Mouse (Mus musculus): Measurements from ENCODE around the gene Myo6. TPM values are rescaled to one million over a fixed set of nuclear protein-coding genes. Genes with fewer than 3 reads are reported as not detected.

Gene Myo6
- total RNA-seq (2021) = 10 to 100 TPM; 65.0 to 67.0 TPM
- long read RNA-seq, experiment 1, full-length matches to known transcripts = 31 of 47 reads
- long read RNA-seq, experiment 1, partial matches to known transcripts = 6 of 47 reads
- long read RNA-seq, experiment 1, other reads (novel, unspliced or antisense) = 10 of 47 reads
- long read RNA-seq, experiment 2, full-length matches to known transcripts = 33 of 54 reads
- long read RNA-seq, experiment 2, partial matches to known transcripts = 6 of 54 reads
- long read RNA-seq, experiment 2, other reads (novel, unspliced or antisense) = 15 of 54 reads

GRCm38 (mm10) chr9:80164611-80165474, at the start of gene Myo6:
Gene Myo6, plus strand, starts transcription at chr9:80165031.
- peak; percentile 93 to 94 for DNase-seq (ENCODE audit: extremely low spot score in 1 of 2, low spot score in 2 of 2)
- Histone ChIP-seq H3K4me3 (peak within 1 kb of the TSS; percentile 100), H3K27ac (peak within 1 kb of the TSS; percentile 91)
- no peak for TF ChIP-seq CTCF (IDR thresholded peaks at IDR 0.05)
- intact Hi-C loops (cut with DNase I) = loop anchor here (5.0 kb wide), 1 partner anchor 37 kb away; no protein-coding TSS in a partner anchor

- no peak for DNase-seq (ENCODE audit: extremely low spot score in 1 of 2, low spot score in 2 of 2)
- Histone ChIP-seq H3K27ac (no peak overlapping the region), H3K4me3 (no peak overlapping the region)
- intact Hi-C loops (cut with DNase I) = no loop called here
- no peak for TF ChIP-seq CTCF (IDR thresholded peaks at IDR 0.05)
Measured at GRCm38 (mm10) chr9:80145992-80146587, 18.7 kb upstream of the Myo6 start.

GRCm38 (mm10) chr9:80149594-80149993, 15.2 kb upstream of the Myo6 start:
- no peak for TF ChIP-seq CTCF (IDR thresholded peaks at IDR 0.05)
- DNase-seq (ENCODE audit: extremely low spot score in 1 of 2, low spot score in 2 of 2) = no peak
- intact Hi-C loops (cut with DNase I) = no loop called here

GRCm38 (mm10) chr9:80155277-80155676, 9.6 kb upstream of the Myo6 start:
- peak; percentile 34 to 48 for DNase-seq (ENCODE audit: extremely low spot score in 1 of 2, low spot score in 2 of 2)
- H3K4me3 ChIP-seq = no peak overlapping the region
- H3K27ac ChIP-seq = no peak overlapping the region
- intact Hi-C loops (cut with DNase I) = no loop called here
- TF ChIP-seq CTCF (IDR thresholded peaks at IDR 0.05) = no peak

More at GRCm38 (mm10) chr9:80149594-80149993, 15.2 kb upstream of the Myo6 start:
- H3K27ac ChIP-seq = no peak overlapping the region
- no peak overlapping the region for H3K4me3 ChIP-seq

GRCm38 (mm10) chr9:80156780-80157179, 8.1 kb upstream of the Myo6 start:
- intact Hi-C loops (cut with DNase I) = no loop called here
- H3K4me3 ChIP-seq = no peak overlapping the region

GRCm38 (mm10) chr9:80157840-80158465, 6.9 kb upstream of the Myo6 start:
- no peak for DNase-seq (ENCODE audit: extremely low spot score in 1 of 2, low spot score in 2 of 2)
- no peak for TF ChIP-seq CTCF (IDR thresholded peaks at IDR 0.05)

More at GRCm38 (mm10) chr9:80156780-80157179, 8.1 kb upstream of the Myo6 start:
- H3K27ac ChIP-seq = no peak overlapping the region
- TF ChIP-seq CTCF (IDR thresholded peaks at IDR 0.05) = no peak
- DNase-seq (ENCODE audit: extremely low spot score in 1 of 2, low spot score in 2 of 2) = no peak

GRCm38 (mm10) chr9:80158937-80159336, 5.9 kb upstream of the Myo6 start:
- Histone ChIP-seq H3K27ac (no peak overlapping the region), H3K4me3 (no peak overlapping the region)
- intact Hi-C loops (cut with DNase I) = no loop called here
- no peak for TF ChIP-seq CTCF (IDR thresholded peaks at IDR 0.05)
- DNase-seq (ENCODE audit: extremely low spot score in 1 of 2, low spot score in 2 of 2) = no peak

More at GRCm38 (mm10) chr9:80157840-80158465, 6.9 kb upstream of the Myo6 start:
- no peak overlapping the region for H3K27ac ChIP-seq
- no peak overlapping the region for H3K4me3 ChIP-seq
- intact Hi-C loops (cut with DNase I) = no loop called here

- no peak for DNase-seq (ENCODE audit: extremely low spot score in 1 of 2, low spot score in 2 of 2)
- H3K27ac ChIP-seq = no peak overlapping the region
- H3K4me3 ChIP-seq = no peak overlapping the region
- no peak for TF ChIP-seq CTCF (IDR thresholded peaks at IDR 0.05)
- intact Hi-C loops (cut with DNase I) = no loop called here
Measured at GRCm38 (mm10) chr9:80161451-80161850, 3.4 kb upstream of the Myo6 start.

- intact Hi-C loops (cut with DNase I) = no loop called here
- no peak overlapping the region for H3K27ac ChIP-seq
Measured at GRCm38 (mm10) chr9:80163126-80163723, 1.6 kb upstream of the Myo6 start.

GRCm38 (mm10) chr9:80164191-80164590, 640 bp upstream of the Myo6 start:
- no peak for DNase-seq (ENCODE audit: extremely low spot score in 1 of 2, low spot score in 2 of 2)
- intact Hi-C loops (cut with DNase I) = no loop called here
- peak overlapping the region; percentile 100 for H3K4me3 ChIP-seq
- H3K27ac ChIP-seq = peak overlapping the region; percentile 47; the same call in 1 of the 2 replicates
- TF ChIP-seq CTCF (IDR thresholded peaks at IDR 0.05) = no peak

More at GRCm38 (mm10) chr9:80163126-80163723, 1.6 kb upstream of the Myo6 start:
- no peak for DNase-seq (ENCODE audit: extremely low spot score in 1 of 2, low spot score in 2 of 2)
- no peak overlapping the region for H3K4me3 ChIP-seq
- TF ChIP-seq CTCF (IDR thresholded peaks at IDR 0.05) = no peak

GRCm38 (mm10) chr9:80165690-80166089, 859 bp downstream of the Myo6 start:
- no peak for DNase-seq (ENCODE audit: extremely low spot score in 1 of 2, low spot score in 2 of 2)
- peak overlapping the region; percentile 91 for H3K27ac ChIP-seq
- H3K4me3 ChIP-seq = peak overlapping the region; percentile 100
- intact Hi-C loops (cut with DNase I) = loop anchor here (5.0 kb wide), 1 partner anchor 37 kb away; no protein-coding TSS in a partner anchor
- no peak; the same call in 1 of the 2 replicates for TF ChIP-seq CTCF (IDR thresholded peaks at IDR 0.05)
